Mouse (Mus musculus) olfactory bulb, adult 2 months (tissue): ENCODE measurements at regions not wholly inside any gene's neighbourhood (a gene's known extent, or its start where the extent isn't known, plus 50 kb on each side); places are given as distances from the start of the nearest gene placed in this dataset.

Experiments
- H3K27ac ChIP-seq: fragments of 200-500 bp; 2 replicates; pipeline ENCODE4 v1.5.1; 2012; ENCODE audit warnings: low read depth, low read length; ENCODE audit not compliant: insufficient read depth
- H3K4me1 ChIP-seq: fragments of 200-500 bp; 2 replicates; pipeline ENCODE4 v1.6.1; 2012; ENCODE audit warnings: low read length; ENCODE audit not compliant: control insufficient read depth, insufficient read depth
- H3K4me3 ChIP-seq: fragments of 200-500 bp; 2 replicates; pipeline ENCODE4 v1.5.1; 2012; ENCODE audit warnings: mild to moderate bottlenecking, low read depth, low read length, moderate library complexity; ENCODE audit not compliant: insufficient read depth
- CTCF ChIP-seq: fragments of 200-500 bp; IDR thresholded peaks from 2 replicates; pipeline ENCODE4 v1.5.1; 2012; ENCODE audit warnings: low read depth, mild to moderate bottlenecking, low read length, moderate library complexity; ENCODE audit not compliant: insufficient read depth
- POLR2A ChIP-seq: fragments of 200-500 bp; IDR thresholded peaks from 2 replicates; pipeline ENCODE4 v1.6.1; 2012; ENCODE audit warnings: mild to moderate bottlenecking, low read depth, low read length, moderate library complexity; ENCODE audit not compliant: insufficient read depth
- WGBS: fragments of 180-500 bp; shearing (Covaris S2); methylation state at CpG from one replicate; pipeline ENCODE4 v1.1.7; 2018; 5-methylcytosine and 5-hydroxymethylcytosine counted together

GRCm38 (mm10) chr2:131689996-131690395 lies 127.9 kb upstream of the Adra1d start:
- 0 out of 2 replicates have a peak, but pooled peaks cover 2% of the 10 kb centered on the region for H3K4me1 ChIP-seq
- H3K4me3 ChIP-seq: no peak overlapping the region
- TF ChIP-seq CTCF: no peak
- TF ChIP-seq POLR2A: no peak
- no peak overlapping the region for H3K27ac ChIP-seq
- 79% methylated on average over 6 of the region's 6 CpGs for WGBS

DNA sequence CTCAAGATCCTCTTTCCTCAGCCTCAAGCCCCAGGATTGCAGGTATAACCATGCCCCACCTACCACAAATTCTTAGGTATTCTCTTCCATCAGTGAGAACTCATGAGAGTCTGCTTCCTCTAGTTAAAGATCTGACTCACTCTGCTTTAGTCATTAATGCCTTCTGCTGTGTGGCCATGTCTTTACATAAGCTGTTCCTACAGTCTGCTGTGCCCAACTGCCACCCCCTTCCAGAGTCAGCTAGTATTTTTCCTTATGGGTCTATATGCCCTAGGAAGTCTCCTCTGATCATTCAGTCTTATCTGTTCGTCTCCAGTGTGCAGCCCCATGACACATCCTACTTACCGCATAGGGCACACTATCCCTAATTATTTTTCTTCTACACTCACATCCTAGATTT lies 126.2 kb upstream of the Adra1d start:
- Histone ChIP-seq H3K4me1 (0 out of 2 replicates have a peak, but pooled peaks cover 2% of the 10 kb centered on the region), H3K4me3 (no peak overlapping the region), H3K27ac (no peak overlapping the region)
- WGBS: 75% methylated on average over 2 of the region's 2 CpGs
- no peak for TF ChIP-seq POLR2A
- TF ChIP-seq CTCF: no peak

- H3K4me1 ChIP-seq: 0 out of 2 replicates have a peak, but pooled peaks cover 2% of the 10 kb centered on the region
- H3K4me3 ChIP-seq: no peak overlapping the region
- H3K27ac ChIP-seq: peak overlapping the region; percentile 78
- TF ChIP-seq POLR2A (no peak), CTCF (no peak)
- WGBS: 79% methylated on average over 2 of the region's 2 CpGs
Measured at GRCm38 (mm10) chr2:131687449-131687848, 125.4 kb upstream of the Adra1d start.

GRCm38 (mm10) chr2:131686748-131687147 lies 124.7 kb upstream of the Adra1d start:
- WGBS: 30% methylated on average over 2 of the region's 2 CpGs
- no peak for TF ChIP-seq POLR2A
- TF ChIP-seq CTCF: no peak
- Histone ChIP-seq H3K4me3 (no peak overlapping the region), H3K27ac (peak overlapping the region; percentile 78), H3K4me1 (0 out of 2 replicates have a peak, but pooled peaks cover 2% of the 10 kb centered on the region)

DNA sequence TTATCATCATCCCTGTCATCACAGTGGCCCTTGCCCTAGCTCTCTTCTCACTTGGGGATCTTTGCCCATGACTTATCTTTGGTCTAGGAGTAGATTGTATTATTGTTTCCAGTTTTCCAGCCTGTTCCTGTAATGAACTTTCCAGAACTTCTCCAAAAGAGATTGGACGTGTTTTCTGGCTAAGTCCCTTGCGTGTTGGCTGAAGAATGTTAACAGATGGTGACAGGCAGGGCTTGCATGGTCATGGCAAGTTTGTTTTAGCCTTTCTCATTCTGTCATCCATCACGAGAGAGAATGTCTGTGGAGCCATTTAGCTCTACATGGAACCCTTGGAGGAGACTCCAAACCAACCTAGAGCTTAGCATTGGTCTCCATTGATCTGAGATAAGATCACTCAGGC lies 123.2 kb upstream of the Adra1d start:
- 0 out of 2 replicates have a peak overlapping the region, but pooled peaks have one; percentile 26 for H3K27ac ChIP-seq
- H3K4me3 ChIP-seq: no peak overlapping the region
- 90% methylated on average over 3 of the region's 3 CpGs for WGBS
- 0 out of 2 replicates have a peak, but pooled peaks cover 2% of the 10 kb centered on the region for H3K4me1 ChIP-seq
- TF ChIP-seq POLR2A (no peak), CTCF (no peak)

DNA sequence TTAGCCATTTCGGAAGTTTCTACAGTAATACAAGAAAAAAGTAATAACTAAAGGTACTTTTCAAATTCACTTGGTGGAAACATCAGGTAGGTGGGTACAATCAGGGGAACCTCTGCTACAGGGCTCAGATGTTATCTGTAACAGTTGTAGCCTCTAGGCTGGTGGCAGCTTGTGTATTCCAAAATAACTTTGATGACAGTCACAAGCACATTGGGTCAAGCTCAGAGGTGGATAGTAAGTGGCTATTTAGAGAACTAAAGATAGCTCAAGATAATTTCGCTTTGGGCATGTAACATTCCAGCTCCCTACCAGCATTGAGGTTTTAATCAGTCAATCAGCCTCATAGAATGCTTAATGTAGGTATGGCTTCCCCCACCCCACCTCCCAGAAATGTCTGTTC lies 121.7 kb upstream of the Adra1d start:
- WGBS: 89% methylated on average over 2 of the region's 2 CpGs
- 0 out of 2 replicates have a peak, but pooled peaks cover 2% of the 10 kb centered on the region for H3K4me1 ChIP-seq
- no peak overlapping the region for H3K4me3 ChIP-seq
- H3K27ac ChIP-seq: no peak overlapping the region
- TF ChIP-seq CTCF (no peak), POLR2A (no peak)

GRCm38 (mm10) chr2:131678484-131678883 lies 116.4 kb upstream of the Adra1d start:
- TF ChIP-seq CTCF: no peak
- TF ChIP-seq POLR2A: no peak
- Histone ChIP-seq H3K4me3 (no peak overlapping the region), H3K4me1 (no peaks in the 10 kb centered on the region), H3K27ac (no peak overlapping the region)
- 72% methylated on average over 2 of the region's 2 CpGs for WGBS

GRCm38 (mm10) chr2:131676736-131677135 lies 114.7 kb upstream of the Adra1d start:
- Histone ChIP-seq H3K4me3 (no peak overlapping the region), H3K4me1 (no peaks in the 10 kb centered on the region), H3K27ac (no peak overlapping the region)
- WGBS: 94% methylated on average over 1 of the region's 1 CpGs
- no peak for TF ChIP-seq POLR2A
- no peak for TF ChIP-seq CTCF

GRCm38 (mm10) chr2:131674872-131675271 lies 112.8 kb upstream of the Adra1d start:
- no peak overlapping the region for H3K4me3 ChIP-seq
- TF ChIP-seq POLR2A: no peak
- no peak for TF ChIP-seq CTCF
- H3K27ac ChIP-seq: peak overlapping the region; percentile 31; the same call in 1 of the 2 replicates
- WGBS: 62% methylated on average over 6 of the region's 6 CpGs
- no peaks in the 10 kb centered on the region for H3K4me1 ChIP-seq

GRCm38 (mm10) chr2:131673351-131673750 lies 111.3 kb upstream of the Adra1d start:
- WGBS: 36% methylated on average over 3 of the region's 3 CpGs
- TF ChIP-seq CTCF (no peak), POLR2A (no peak)
- no peaks in the 10 kb centered on the region for H3K4me1 ChIP-seq
- no peak overlapping the region for H3K4me3 ChIP-seq
- H3K27ac ChIP-seq: peak overlapping the region; percentile 36; the same call in 1 of the 2 replicates
